Mouse (Mus musculus): ENCODE data around the gene Ggt6.

The Ggt6 gene

DNA sequence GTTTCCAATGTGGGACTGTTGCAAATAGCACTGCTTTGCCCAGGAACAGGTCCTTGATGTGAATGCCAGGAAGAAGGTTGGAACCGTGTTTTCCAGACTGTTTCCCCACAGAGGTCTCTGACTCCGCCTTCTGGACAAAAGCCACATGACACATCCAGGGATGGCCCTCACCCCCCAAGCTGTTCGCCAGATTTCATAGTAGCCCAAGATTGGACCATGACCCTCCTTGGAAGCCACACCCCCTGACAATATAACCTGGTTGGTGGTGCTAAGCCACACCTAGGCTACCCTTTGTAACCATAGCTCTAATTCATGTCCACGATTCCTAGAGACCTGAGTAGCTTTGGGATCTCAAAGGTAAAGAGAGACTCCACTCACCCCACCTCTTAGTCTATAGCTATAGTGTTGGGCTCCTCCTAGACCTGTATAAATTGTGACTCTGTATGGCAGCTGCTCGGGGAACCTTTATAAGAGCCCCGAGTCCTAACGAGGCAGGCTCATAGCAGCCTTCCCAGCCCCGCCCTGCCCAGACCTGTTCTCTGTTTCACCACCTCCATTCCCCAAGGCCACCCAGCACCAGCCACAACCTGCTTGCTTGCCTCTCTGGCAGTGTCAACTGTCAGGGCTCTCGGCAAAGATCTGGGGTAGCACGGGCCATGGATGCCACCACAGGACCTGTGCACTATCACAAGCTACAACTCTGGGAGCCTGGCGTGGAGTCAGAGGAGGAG lies at the start of gene Ggt6:
TSS of gene Ggt6 (plus strand) at position 564 of the 731 bp plus-strand sequence.
- DNase-seq (ENCODE audit: low read depth, low spot score): peak; percentile 87

- no peak for DNase-seq (ENCODE audit: low read depth, low spot score)
These were observed 47.2 kb upstream of the Ggt6 start for GRCm38 (mm10) chr11:72388113-72388529.

GRCm38 (mm10) chr11:72389407-72390142 lies 45.8 kb upstream of the Ggt6 start:
- DNase-seq (ENCODE audit: low read depth, low spot score): no peak

DNA sequence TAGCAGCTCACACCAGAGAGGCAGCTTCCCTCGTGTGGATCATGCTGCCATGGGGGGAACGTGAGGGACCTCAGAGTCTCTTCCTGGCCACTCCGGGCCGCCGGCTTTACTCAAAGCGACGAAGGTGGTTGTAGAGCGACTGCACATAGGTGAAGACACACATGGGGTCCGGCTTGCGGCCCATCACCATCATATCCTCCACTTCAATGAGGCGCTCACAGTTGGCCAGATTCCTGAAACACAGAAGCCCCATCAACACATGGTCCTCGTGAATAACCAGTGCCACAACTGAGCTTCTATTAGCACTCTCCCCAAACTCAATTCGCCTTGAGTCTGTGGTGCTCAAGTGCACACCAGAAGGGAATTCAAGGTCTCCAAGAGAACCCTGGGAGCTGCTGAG lies 44.1 kb upstream of the Ggt6 start:
- no peak for DNase-seq (ENCODE audit: low read depth, low spot score)

- no peak for DNase-seq (ENCODE audit: low read depth, low spot score)
These were observed 42.1 kb upstream of the Ggt6 start for GRCm38 (mm10) chr11:72393243-72393642.

DNA sequence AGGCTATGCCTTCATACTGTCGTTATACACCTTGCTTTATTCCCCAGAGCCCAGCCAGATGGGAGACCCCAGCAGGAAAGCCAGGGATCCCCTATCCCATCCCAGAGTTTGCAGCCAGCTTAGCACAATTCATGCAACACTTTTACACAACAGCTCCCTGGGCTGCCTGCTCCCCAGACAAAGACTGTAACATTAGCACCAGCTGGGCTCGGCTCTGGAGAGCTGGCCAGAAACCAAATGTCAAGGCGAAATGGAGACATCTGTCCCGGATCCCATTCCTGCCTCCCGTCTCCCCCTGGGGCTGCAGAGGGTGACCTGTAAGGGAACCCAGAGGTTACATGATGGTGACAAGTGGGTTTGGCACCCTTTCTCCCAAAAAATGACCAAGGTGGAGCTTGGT lies 41.7 kb upstream of the Ggt6 start:
- DNase-seq (ENCODE audit: low read depth, low spot score): no peak

GRCm38 (mm10) chr11:72394694-72395093 lies 40.6 kb upstream of the Ggt6 start:
- DNase-seq (ENCODE audit: low read depth, low spot score): no peak

DNA sequence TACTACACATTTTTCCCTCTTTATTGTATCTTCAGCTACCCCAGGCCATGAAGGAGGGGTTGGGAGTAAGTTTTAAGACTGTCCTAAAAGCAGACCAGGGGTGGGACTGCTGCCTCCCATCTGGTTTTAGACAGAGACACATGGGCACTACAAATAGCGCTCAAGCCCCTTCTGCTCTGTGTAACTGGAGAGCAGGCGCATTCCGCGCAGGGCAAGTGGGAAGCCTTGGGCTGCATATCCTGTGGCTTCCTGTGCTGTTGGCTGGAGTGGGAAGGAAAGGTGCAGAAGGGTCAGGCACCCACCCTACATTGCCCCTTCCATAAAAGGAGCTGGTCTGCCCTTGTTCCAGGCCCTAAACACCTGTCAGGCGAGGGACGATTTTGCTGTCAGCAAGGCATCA lies 39.7 kb upstream of the Ggt6 start:
- DNase-seq (ENCODE audit: low read depth, low spot score): no peak

DNA sequence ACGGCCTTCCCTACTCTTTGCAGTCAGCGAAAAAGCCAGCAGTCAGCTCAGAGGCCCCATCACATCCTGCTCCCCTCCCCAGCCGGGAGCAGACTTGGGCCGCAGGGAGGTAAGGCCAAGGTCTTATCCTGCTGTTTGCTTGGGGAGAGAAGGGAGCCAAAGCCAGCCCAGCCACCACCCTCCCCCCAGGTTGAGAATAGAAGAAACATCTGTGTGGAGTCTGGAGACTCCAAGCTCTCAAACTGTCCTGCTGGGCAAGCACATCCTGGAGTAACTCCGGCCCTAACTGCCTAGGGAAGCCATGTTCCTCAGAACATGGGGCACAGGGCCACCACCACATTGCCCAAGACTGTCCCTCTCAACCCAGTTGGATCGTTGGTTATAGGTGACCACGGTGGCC lies 38.7 kb upstream of the Ggt6 start:
- DNase-seq (ENCODE audit: low read depth, low spot score): no peak

DNA sequence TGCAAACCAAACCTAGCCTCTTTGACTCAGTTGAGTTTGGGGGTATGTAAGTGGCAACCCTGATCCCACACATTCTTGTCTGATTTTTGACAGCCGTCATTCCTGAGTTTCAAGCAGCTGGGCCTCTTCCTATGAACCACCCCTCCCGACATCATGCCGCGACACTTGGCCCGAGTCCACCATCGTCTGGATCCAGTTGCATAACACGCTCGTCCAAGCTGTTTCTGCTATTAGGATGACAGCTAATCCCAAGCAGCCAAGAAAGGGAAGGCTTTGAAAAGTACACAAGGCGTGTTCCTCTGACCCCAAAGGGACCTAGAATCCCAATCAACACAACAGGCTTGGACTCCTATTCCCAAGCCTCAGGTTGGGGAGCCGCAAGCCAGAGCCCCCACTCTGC lies 38.3 kb upstream of the Ggt6 start:
- DNase-seq (ENCODE audit: low read depth, low spot score): no peak

DNA sequence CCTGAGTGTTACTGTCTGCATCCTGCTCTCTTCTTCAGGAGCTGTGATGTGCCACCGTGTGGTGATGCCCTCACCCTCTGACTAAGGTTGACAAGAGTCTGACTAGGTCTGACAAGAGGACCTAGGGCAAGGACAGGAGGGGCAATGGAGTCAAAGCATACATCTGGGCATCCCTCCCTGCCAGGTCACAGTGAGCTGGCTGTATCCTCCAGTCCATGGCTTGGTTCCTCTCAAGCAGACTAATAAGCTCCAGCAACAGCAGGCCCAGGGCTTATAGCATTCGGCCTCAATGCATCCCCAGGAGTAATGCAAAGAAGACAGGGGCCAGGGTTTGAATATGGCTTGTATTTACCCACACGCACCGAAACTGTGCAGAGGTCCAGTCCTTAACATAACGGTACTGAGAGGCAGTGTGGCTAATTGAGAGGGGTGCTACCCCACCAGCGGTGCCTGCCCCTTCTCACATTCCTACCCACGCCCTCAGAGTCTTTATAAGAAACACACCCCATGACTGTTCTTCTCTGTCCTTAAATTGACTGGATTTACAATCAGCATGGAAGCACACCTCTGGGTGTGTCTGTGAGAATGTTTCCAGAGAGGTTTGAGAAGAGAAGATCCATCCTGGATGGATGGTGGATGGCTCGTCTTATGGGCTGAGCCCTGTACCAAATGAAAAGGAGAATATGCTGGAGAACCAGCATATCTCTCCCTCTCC lies 37.4 kb upstream of the Ggt6 start:
- DNase-seq (ENCODE audit: low read depth, low spot score): peak; percentile 58

DNA sequence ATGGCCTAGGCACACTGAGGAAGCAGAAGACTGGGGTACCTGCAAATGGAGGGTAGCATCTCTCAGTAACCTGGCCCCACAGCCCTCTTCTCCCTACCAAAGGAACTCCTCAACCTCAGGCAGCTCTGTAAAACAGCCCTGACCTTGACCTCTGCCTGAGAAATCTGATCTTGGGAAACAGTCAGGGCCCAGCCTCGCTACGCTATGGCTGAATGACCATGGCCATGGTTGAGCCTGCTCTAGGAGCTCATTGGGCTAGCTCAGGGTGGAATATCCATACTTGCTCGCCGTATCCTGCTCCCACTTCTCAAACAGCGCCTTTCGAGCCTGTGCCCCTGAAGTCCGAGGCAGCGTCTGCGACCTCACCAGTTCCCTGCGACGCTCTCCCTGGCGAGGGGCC lies 34.3 kb upstream of the Ggt6 start:
- DNase-seq (ENCODE audit: low read depth, low spot score): peak; percentile 68

DNA sequence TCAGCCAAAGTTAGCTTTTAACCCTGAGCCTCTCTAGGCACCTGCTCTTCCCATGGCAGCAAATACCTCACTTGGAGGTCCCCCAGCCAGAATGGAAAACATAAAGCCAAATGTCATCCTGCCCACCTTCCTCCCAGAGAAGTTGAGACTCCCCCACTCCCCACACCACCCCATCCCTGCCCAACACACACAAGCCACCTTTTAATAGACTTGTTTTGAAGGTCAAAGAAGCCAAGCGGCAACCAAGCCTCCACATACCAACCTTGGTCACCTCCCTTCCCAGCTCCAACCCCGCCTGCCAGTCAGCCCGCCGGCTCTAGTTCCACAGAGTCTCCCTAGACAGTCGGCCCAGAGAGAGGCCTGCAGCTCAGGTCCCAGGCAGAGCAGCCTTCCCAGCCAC lies 33.3 kb upstream of the Ggt6 start:
- peak; percentile 90 for DNase-seq (ENCODE audit: low read depth, low spot score)

DNA sequence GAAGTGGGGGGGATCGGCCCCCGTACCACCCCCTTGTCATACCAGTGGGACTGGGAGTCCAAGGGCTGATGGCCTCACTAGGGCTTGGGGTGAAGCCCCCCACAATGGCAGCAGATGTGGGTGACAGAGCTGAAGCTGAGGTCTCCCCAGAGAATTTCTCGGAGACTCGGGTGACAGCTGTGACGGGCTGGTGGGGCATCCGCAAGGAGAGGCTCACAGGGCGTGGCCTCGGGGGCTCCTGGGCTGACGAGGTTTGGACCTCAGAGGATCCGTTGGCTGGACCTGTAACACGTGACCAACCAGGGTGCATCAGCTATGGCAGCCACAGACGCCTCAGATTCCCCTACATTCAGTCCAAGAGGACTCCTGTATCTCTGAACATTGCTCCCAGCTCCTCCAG lies 32.4 kb upstream of the Ggt6 start:
- peak; percentile 31 for DNase-seq (ENCODE audit: low read depth, low spot score)

GRCm38 (mm10) chr11:72405532-72405931 lies 29.8 kb upstream of the Ggt6 start:
- no peak for DNase-seq (ENCODE audit: low read depth, low spot score)

- DNase-seq (ENCODE audit: low read depth, low spot score): no peak
These were observed 29.1 kb upstream of the Ggt6 start for GRCm38 (mm10) chr11:72406079-72406675.

GRCm38 (mm10) chr11:72407081-72407480 lies 28.2 kb upstream of the Ggt6 start:
- DNase-seq (ENCODE audit: low read depth, low spot score): no peak

GRCm38 (mm10) chr11:72407574-72407973 lies 27.8 kb upstream of the Ggt6 start:
- DNase-seq (ENCODE audit: low read depth, low spot score): no peak

DNA sequence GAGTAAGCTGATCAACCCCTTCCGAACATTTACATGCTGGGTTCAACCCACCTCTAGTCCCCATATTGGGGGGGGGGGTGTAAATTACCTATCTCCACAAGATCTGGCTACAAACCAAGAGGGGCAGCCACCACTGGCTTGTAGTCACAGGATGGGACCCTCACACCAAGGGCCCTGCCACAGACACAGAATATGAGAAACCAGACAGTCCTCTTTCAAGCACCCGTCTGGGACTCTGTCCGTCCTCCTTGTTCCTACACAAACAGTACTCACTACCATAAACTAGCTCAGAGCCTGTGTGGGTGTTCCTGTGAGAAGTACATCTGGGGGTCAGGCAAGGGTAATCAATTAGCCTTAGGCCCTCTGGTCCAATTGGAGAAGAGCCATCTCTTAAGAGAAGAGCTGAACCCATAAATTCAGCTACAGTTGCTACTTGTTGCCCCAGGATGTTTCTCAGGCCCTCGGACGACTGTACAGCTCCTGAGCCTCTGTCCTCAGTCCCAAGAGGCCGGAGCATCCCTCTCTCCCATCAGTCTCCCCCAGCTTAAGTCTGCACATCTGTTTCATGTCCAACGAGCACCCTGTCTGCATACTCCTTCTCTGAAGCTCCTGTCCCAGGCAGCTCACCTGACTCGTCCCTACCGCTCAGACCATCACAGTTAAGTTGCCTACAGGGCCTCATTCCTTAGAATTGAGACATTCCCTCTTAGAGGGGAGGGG lies 26.7 kb upstream of the Ggt6 start:
- no peak for DNase-seq (ENCODE audit: low read depth, low spot score)

DNA sequence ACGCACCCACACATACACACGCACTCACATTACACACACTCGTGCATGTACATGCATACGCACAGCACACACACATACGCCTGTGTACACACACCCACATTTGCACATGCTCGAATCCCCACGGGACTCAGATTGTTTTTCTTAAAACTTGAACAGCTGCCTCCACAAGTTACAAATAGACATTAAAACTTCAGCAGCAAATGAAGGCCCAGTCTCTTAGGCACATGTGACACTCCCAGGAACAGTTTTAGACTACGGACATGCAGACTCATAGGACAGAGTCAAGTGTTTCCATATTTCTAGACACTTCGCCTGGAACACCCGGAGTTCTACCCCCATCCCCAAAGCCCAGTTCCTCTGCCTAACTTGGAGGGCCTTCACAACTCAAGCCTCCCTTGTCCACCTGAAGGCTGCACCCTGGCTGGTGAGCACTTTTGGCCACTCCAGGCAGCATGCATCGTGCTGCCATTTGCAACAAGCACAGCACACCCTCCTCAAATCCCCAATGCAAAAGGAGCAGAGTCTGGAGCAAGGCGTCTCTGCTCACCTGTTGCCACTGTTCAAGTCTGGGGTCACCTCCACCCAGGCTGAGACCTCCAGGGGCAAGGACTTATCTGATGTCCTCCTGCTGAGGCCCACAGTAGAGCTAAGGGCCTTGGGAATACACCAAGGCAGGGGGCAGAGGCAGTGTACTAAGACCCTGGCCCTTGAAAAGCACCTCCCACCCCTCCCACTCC lies 25.5 kb upstream of the Ggt6 start:
- no peak for DNase-seq (ENCODE audit: low read depth, low spot score)
